12 mouse cellular contexts compared by ENCODE assay signal in the genomic region with DNA sequence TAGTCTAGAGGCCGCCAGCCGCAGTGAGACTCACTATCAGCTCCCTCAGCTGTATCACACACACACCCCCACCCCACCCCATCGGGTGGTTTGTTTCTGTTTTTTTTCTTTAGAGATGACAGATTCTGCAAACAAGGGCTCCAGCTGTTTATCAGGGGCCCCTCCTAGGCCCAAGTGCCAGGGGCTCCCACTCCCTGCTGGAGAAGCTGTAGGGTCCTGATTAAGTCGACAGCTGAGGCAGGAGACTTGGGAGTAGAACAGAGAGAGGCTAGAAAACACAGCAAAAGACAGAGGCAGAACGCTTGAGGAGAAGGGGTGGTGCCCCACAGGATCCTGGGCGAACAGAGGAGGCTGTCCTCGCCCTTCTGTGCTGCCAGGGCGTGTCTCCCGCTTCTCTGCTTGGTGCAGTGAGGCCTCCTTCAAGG. TPM values are rescaled to one million over a fixed set of nuclear protein-coding genes. Genes with fewer than 3 reads are reported as not detected.
DNase-seq lines count a peak whose midpoint lies in the region; ATAC-seq and TF ChIP-seq lines count a peak whose summit lies in the region.
"Had no signal": no experiment of that assay in that cellular context is flagged by ENCODE, and none has a peak within 500 bp of the region (broad histone marks: within the 10 kb centered on the region; RNA-seq: fewer than 3 reads in every experiment).

No protein-coding gene starts in this region.

- WGBS in forebrain, embryonic 11.5 days = 69% methylated on average over 9 of the region's 9 CpGs
- 74% methylated on average over 9 of the region's 9 CpGs for WGBS in forebrain, postnatal 0 days
- 45% methylated on average over 9 of the region's 9 CpGs for WGBS in stomach, embryonic 14.5 days
- 77% methylated on average over 9 of the region's 9 CpGs for WGBS in hindbrain, embryonic 13.5 days

- no peak overlapping the region for H3K9ac ChIP-seq in forebrain, embryonic 11.5 days (ENCODE audit: low read length)
- H3K9ac ChIP-seq in forebrain, postnatal 0 days = no peak overlapping the region
- H3K9ac ChIP-seq in stomach, embryonic 14.5 days (replicated peaks; ENCODE audit: low read depth, low read length) = no peak overlapping the region
- H3K9ac ChIP-seq in hindbrain, embryonic 13.5 days = no peak overlapping the region
- H3K9ac ChIP-seq: midbrain, embryonic 12.5 days had no signal

- DNase-seq in forebrain, embryonic 11.5 days (ENCODE audit: low spot score) = peak; percentile 51
- no peak for DNase-seq in forebrain, postnatal 0 days
- DNase-seq in MEL-GATA-1-ER (ENCODE audit: extremely low read depth, low read depth) (peak; percentile 84), liver (peak; percentile 91)
- DNase-seq in cerebellum, postnatal 25 days = no peak
- no peak for DNase-seq in right cerebral cortex, postnatal 36 days (ENCODE audit: low spot score in 2 of 2)
- DNase-seq: cerebellum, postnatal 14 days; gastrocnemius, postnatal 10 days; kidney, adult 11 months had no signal

- 0 out of 2 replicates have a peak, but pooled peaks have one; percentile 36 for ATAC-seq in forebrain, embryonic 11.5 days (replicated peaks; ENCODE audit: low FRiP score)
- ATAC-seq in forebrain, postnatal 0 days = no peak
- peak; percentile 73; the same call in 1 of the 2 replicates for ATAC-seq in stomach, embryonic 14.5 days (ENCODE audit: insufficient number of reproducible peaks, insufficient read depth, low FRiP score, low read depth)
- ATAC-seq in hindbrain, embryonic 13.5 days (ENCODE audit: low FRiP score) = no peak

- no peak for TF ChIP-seq CTCF in forebrain, postnatal 0 days (IDR thresholded peaks at IDR 0.05; ENCODE audit: low read depth)

- H3K27ac ChIP-seq in forebrain, embryonic 11.5 days (ENCODE audit: low read depth, low read length) = no peak overlapping the region
- no peak overlapping the region for H3K27ac ChIP-seq in forebrain, postnatal 0 days (ENCODE audit: low read depth, low read length)
- no peak overlapping the region for H3K27ac ChIP-seq in stomach, embryonic 14.5 days (ENCODE audit: low read length)
- no peak overlapping the region for H3K27ac ChIP-seq in hindbrain, embryonic 13.5 days
- H3K27ac ChIP-seq: midbrain, embryonic 12.5 days had no signal

- H3K4me3 ChIP-seq in forebrain, embryonic 11.5 days (ENCODE audit: low read depth, low read length) = no peak overlapping the region
- no peak overlapping the region for H3K4me3 ChIP-seq in forebrain, postnatal 0 days (ENCODE audit: low read depth, low read length)
- H3K4me3 ChIP-seq in stomach, embryonic 14.5 days (ENCODE audit: low read depth, low read length) = no peak overlapping the region
- no peak overlapping the region for H3K4me3 ChIP-seq in hindbrain, embryonic 13.5 days
- H3K4me3 ChIP-seq: midbrain, embryonic 12.5 days had no signal

- no peak overlapping the region for H3K4me2 ChIP-seq in forebrain, embryonic 11.5 days (ENCODE audit: low read depth, low read length, severe bottlenecking)
- H3K4me2 ChIP-seq in forebrain, postnatal 0 days (ENCODE audit: low read depth) = no peak overlapping the region
- no peak overlapping the region for H3K4me2 ChIP-seq in stomach, embryonic 14.5 days (replicated peaks; ENCODE audit: low read depth, low read length)
- no peak overlapping the region for H3K4me2 ChIP-seq in hindbrain, embryonic 13.5 days
- H3K4me2 ChIP-seq: midbrain, embryonic 12.5 days had no signal

- H3K4me1 ChIP-seq in forebrain, embryonic 11.5 days (replicated peaks; ENCODE audit: control insufficient read depth, insufficient read depth, low read length) = no peaks in the 10 kb centered on the region
- no peaks in the 10 kb centered on the region for H3K4me1 ChIP-seq in forebrain, postnatal 0 days (ENCODE audit: insufficient read depth)
- 0 out of 2 replicates have a peak, but pooled peaks cover 4% of the 10 kb centered on the region for H3K4me1 ChIP-seq in stomach, embryonic 14.5 days (ENCODE audit: control insufficient read depth, insufficient read depth, low read length)
- no peaks in the 10 kb centered on the region for H3K4me1 ChIP-seq in hindbrain, embryonic 13.5 days (replicated peaks)
- H3K4me1 ChIP-seq: midbrain, embryonic 12.5 days had no signal

- no peaks in the 10 kb centered on the region for H3K27me3 ChIP-seq in forebrain, embryonic 11.5 days (ENCODE audit: control insufficient read depth, insufficient read depth, low read length)
- no peaks in the 10 kb centered on the region for H3K27me3 ChIP-seq in forebrain, postnatal 0 days (ENCODE audit: insufficient read depth, low read length)
- no peaks in the 10 kb centered on the region for H3K27me3 ChIP-seq in stomach, embryonic 14.5 days (ENCODE audit: control insufficient read depth, insufficient read depth, low read length)
- no peaks in the 10 kb centered on the region for H3K27me3 ChIP-seq in hindbrain, embryonic 13.5 days
- H3K27me3 ChIP-seq: midbrain, embryonic 12.5 days had no signal

- H3K9me3 ChIP-seq in forebrain, embryonic 11.5 days (ENCODE audit: control insufficient read depth, low read length) = no peaks in the 10 kb centered on the region
- H3K9me3 ChIP-seq in forebrain, postnatal 0 days (ENCODE audit: low read length) = no peaks in the 10 kb centered on the region
- no peaks in the 10 kb centered on the region for H3K9me3 ChIP-seq in stomach, embryonic 14.5 days (ENCODE audit: control insufficient read depth, low read depth, low read length)
- H3K9me3 ChIP-seq in hindbrain, embryonic 13.5 days = no peaks in the 10 kb centered on the region
- H3K9me3 ChIP-seq: midbrain, embryonic 12.5 days had no signal

- H3K36me3 ChIP-seq in forebrain, embryonic 11.5 days (ENCODE audit: control insufficient read depth, insufficient read depth, low read length) = no peaks in the 10 kb centered on the region
- no peaks in the 10 kb centered on the region for H3K36me3 ChIP-seq in forebrain, postnatal 0 days (ENCODE audit: insufficient read depth)
- no peaks in the 10 kb centered on the region for H3K36me3 ChIP-seq in stomach, embryonic 14.5 days (ENCODE audit: control insufficient read depth, insufficient read depth, low read length)
- no peaks in the 10 kb centered on the region for H3K36me3 ChIP-seq in hindbrain, embryonic 13.5 days
- H3K36me3 ChIP-seq: midbrain, embryonic 12.5 days had no signal

RNA-seq across cellular contexts. Expression of gene Ccnd3, which starts 31.0 kb away (rescaled TPM):
- 253 and 286 TPM in 2 replicates for polyA plus RNA-seq in forebrain, embryonic 11.5 days (2014; fragmentation: Nextera tagmentation; extraction: Ambion mirVana)
- total RNA-seq in forebrain, postnatal 0 days (2014; rRNA removed) = 26.3 and 42.6 TPM in 2 replicates
- polyA plus RNA-seq in forebrain, postnatal 0 days (2015; fragmentation: Nextera tagmentation; extraction: Ambion mirVana) = 54.0 and 59.6 TPM in 2 replicates
- 425 and 428 TPM in 2 replicates for polyA plus RNA-seq in stomach, embryonic 14.5 days (2014; fragmentation: Nextera tagmentation; extraction: Ambion mirVana)
- 74.3 and 75.2 TPM in 2 replicates for polyA plus RNA-seq in hindbrain, embryonic 13.5 days (2015; fragmentation: Nextera tagmentation; extraction: Ambion mirVana)

RNA-seq across cellular contexts. Expression of gene Taf8, which starts 33.7 kb away (rescaled TPM):
- 29.6 and 32.2 TPM in 2 replicates for polyA plus RNA-seq in forebrain, embryonic 11.5 days (2014; fragmentation: Nextera tagmentation; extraction: Ambion mirVana)
- 17.4 and 17.9 TPM in 2 replicates for total RNA-seq in forebrain, postnatal 0 days (2014; rRNA removed)
- polyA plus RNA-seq in forebrain, postnatal 0 days (2015; fragmentation: Nextera tagmentation; extraction: Ambion mirVana) = 8.8 and 10.8 TPM in 2 replicates
- polyA plus RNA-seq in stomach, embryonic 14.5 days (2014; fragmentation: Nextera tagmentation; extraction: Ambion mirVana) = 24.5 and 27.3 TPM in 2 replicates
- 23.4 and 23.5 TPM in 2 replicates for polyA plus RNA-seq in hindbrain, embryonic 13.5 days (2015; fragmentation: Nextera tagmentation; extraction: Ambion mirVana)

Comparison
In these comparisons a context has a peak if more than half of its experiments do, and no peak if none do; other contexts are left out.
1. ATAC-seq: peak in forebrain, embryonic 11.5 days (single experiment) and stomach, embryonic 14.5 days (single experiment); none in forebrain, postnatal 0 days (single experiment) and hindbrain, embryonic 13.5 days (single experiment).
2. DNase-seq: peak in forebrain, embryonic 11.5 days (single experiment), MEL-GATA-1-ER (single experiment) and liver (single experiment); none in forebrain, postnatal 0 days (single experiment), cerebellum, postnatal 25 days (0 of 2) and right cerebral cortex, postnatal 36 days (0 of 2).